ENCODE assay signal across 26 mouse cellular contexts in genomic region chr2:163360858-163361623, GRCm38 (mm10). TPM values are rescaled to one million over a fixed set of nuclear protein-coding genes. Genes with fewer than 3 reads are reported as not detected.
A peak's percentile ranks its signal among the peaks of the same experiment; 100 is the strongest.
DNase-seq lines count a peak whose midpoint lies in the region; ATAC-seq and TF ChIP-seq lines count a peak whose summit lies in the region.
"Had no signal": no experiment of that assay in that cellular context is flagged by ENCODE, and none has a peak within 500 bp of the region (broad histone marks: within the 10 kb centered on the region; RNA-seq: fewer than 3 reads in every experiment).

No protein-coding gene starts in this region.

- no peaks in the 10 kb centered on the region for H3K27me3 ChIP-seq in heart, embryonic 15.5 days
- no peaks in the 10 kb centered on the region for H3K27me3 ChIP-seq in liver, embryonic 15.5 days
- no peaks in the 10 kb centered on the region for H3K27me3 ChIP-seq in midbrain, postnatal 0 days (ENCODE audit: insufficient read depth, low read length)
- H3K27me3 ChIP-seq: forebrain, embryonic 12.5 days; midbrain, embryonic 12.5 days; neural tube, embryonic 15.5 days had no signal

- 0 out of 2 replicates have a peak overlapping the region, but pooled peaks have one; percentile 5 for H3K9ac ChIP-seq in heart, embryonic 15.5 days
- no peak overlapping the region for H3K9ac ChIP-seq in liver, embryonic 15.5 days
- H3K9ac ChIP-seq in midbrain, postnatal 0 days (replicated peaks; ENCODE audit: low read length, poor library complexity, severe bottlenecking): no peak overlapping the region
- H3K9ac ChIP-seq: forebrain, embryonic 12.5 days; midbrain, embryonic 12.5 days; neural tube, embryonic 15.5 days had no signal

- intact Hi-C loops in heart, postnatal 36 days (cut with DNase I): loop anchor here (5.0 kb wide), 1 partner anchor 36 kb away; the partner anchor contains the start of gene Jph2

- peaks cover 84% of the 10 kb centered on the region for H3K4me1 ChIP-seq in heart, embryonic 15.5 days (replicated peaks)
- peaks cover 84% of the 10 kb centered on the region for H3K4me1 ChIP-seq in liver, embryonic 15.5 days (replicated peaks)
- no peaks in the 10 kb centered on the region for H3K4me1 ChIP-seq in midbrain, postnatal 0 days (ENCODE audit: insufficient read depth, low read length)
- H3K4me1 ChIP-seq: forebrain, embryonic 12.5 days; midbrain, embryonic 12.5 days; neural tube, embryonic 15.5 days had no signal

- H3K9me3 ChIP-seq in heart, embryonic 15.5 days (replicated peaks): no peaks in the 10 kb centered on the region
- no peaks in the 10 kb centered on the region for H3K9me3 ChIP-seq in liver, embryonic 15.5 days (replicated peaks)
- no peaks in the 10 kb centered on the region for H3K9me3 ChIP-seq in midbrain, postnatal 0 days (ENCODE audit: low read length)
- H3K9me3 ChIP-seq: forebrain, embryonic 12.5 days; midbrain, embryonic 12.5 days; neural tube, embryonic 15.5 days had no signal

- H3K4me3 ChIP-seq in heart, embryonic 15.5 days: no peak overlapping the region
- H3K4me3 ChIP-seq in liver, embryonic 15.5 days (replicated peaks): no peak overlapping the region
- H3K4me3 ChIP-seq in midbrain, postnatal 0 days (ENCODE audit: low read depth, low read length): no peak overlapping the region
- H3K4me3 ChIP-seq: forebrain, embryonic 12.5 days; left cerebral cortex, adult 2 months; midbrain, embryonic 12.5 days; neural tube, embryonic 15.5 days had no signal

- no peak for ATAC-seq in heart, embryonic 15.5 days (replicated peaks; ENCODE audit: insufficient number of reproducible peaks, insufficient read depth, low FRiP score, low read depth)
- no peak for ATAC-seq in liver, embryonic 15.5 days (ENCODE audit: insufficient read depth)
- ATAC-seq in midbrain, postnatal 0 days (ENCODE audit: low FRiP score): no peak
- ATAC-seq: activated CD4-positive, CD25-positive, alpha-beta regulatory T cell, adult 4 months; CD4-positive, CD25-positive, alpha-beta regulatory T cell, adult 4 months had no signal

- H3K27ac ChIP-seq in heart, embryonic 15.5 days: peak overlapping the region; percentile 97
- peak overlapping the region; percentile 94; the same call in 1 of the 2 replicates for H3K27ac ChIP-seq in liver, embryonic 15.5 days (replicated peaks)
- no peak overlapping the region for H3K27ac ChIP-seq in midbrain, postnatal 0 days (ENCODE audit: low read depth, low read length)
- H3K27ac ChIP-seq: forebrain, embryonic 12.5 days; left cerebral cortex, adult 2 months; midbrain, embryonic 12.5 days; neural tube, embryonic 15.5 days had no signal

- no peak for TF ChIP-seq CTCF in midbrain, postnatal 0 days (IDR thresholded peaks at IDR 0.05)

- 55% methylated on average over 16 of the region's 16 CpGs for WGBS in heart, embryonic 15.5 days
- 82% methylated on average over 16 of the region's 16 CpGs for WGBS in liver, embryonic 15.5 days (ENCODE audit: insufficient replicate concordance)
- 84% methylated on average over 16 of the region's 16 CpGs for WGBS in midbrain, postnatal 0 days

- peaks cover 6% of the 10 kb centered on the region; the same call in 1 of the 2 replicates for H3K36me3 ChIP-seq in heart, embryonic 15.5 days
- no peaks in the 10 kb centered on the region for H3K36me3 ChIP-seq in liver, embryonic 15.5 days (replicated peaks)
- no peaks in the 10 kb centered on the region for H3K36me3 ChIP-seq in midbrain, postnatal 0 days (ENCODE audit: insufficient read depth, low read length)
- H3K36me3 ChIP-seq: forebrain, embryonic 12.5 days; midbrain, embryonic 12.5 days; neural tube, embryonic 15.5 days had no signal

- peak; percentile 98 for DNase-seq in heart, adult 11 months
- no peak for DNase-seq in heart, postnatal 36 days
- DNase-seq in heart, adult 8-10 months (ENCODE audit: low spot score): peak; percentile 44
- DNase-seq in cerebellum, postnatal 25 days: no peak
- DNase-seq in midbrain, postnatal 0 days (ENCODE audit: low spot score): no peak
- DNase-seq: adrenal gland, postnatal 10 days; cerebellum, adult 11 months; cerebellum, postnatal 14 days; gastrocnemius, postnatal 10 days; kidney, adult 2 months; kidney, postnatal 25 days; left cerebral cortex, postnatal 4 days; lung, postnatal 10 days; right cerebral cortex, postnatal 14 days; spleen, adult 18-20 months; thymus, postnatal 25 days had no signal

- H3K4me2 ChIP-seq in heart, embryonic 15.5 days: no peak overlapping the region
- no peak overlapping the region for H3K4me2 ChIP-seq in liver, embryonic 15.5 days
- no peak overlapping the region for H3K4me2 ChIP-seq in midbrain, postnatal 0 days (ENCODE audit: low read depth, low read length, poor library complexity, severe bottlenecking)
- H3K4me2 ChIP-seq: forebrain, embryonic 12.5 days; midbrain, embryonic 12.5 days; neural tube, embryonic 15.5 days had no signal

RNA-seq across cellular contexts. Expression of gene Jph2, which starts 36.8 kb away (rescaled TPM):
- 100 to 1,000 TPM; 323 to 334 TPM for total RNA-seq in heart, postnatal 36 days (2021)
- total RNA-seq in heart, adult 8-10 months (2022): 100 to 1,000 TPM; 423 to 464 (median 433) TPM
- polyA plus RNA-seq in heart, embryonic 15.5 days (2015; fragmentation: Nextera tagmentation; extraction: Ambion mirVana): 41.0 and 47.7 TPM in 2 replicates
- polyA plus RNA-seq in liver, embryonic 15.5 days (2015; fragmentation: Nextera tagmentation; extraction: Ambion mirVana): 0.21 and 0.23 TPM in 2 replicates
- total RNA-seq in midbrain, postnatal 0 days (2014; rRNA removed): 2.3 and 3.5 TPM in 2 replicates
- 1.5 and 2.2 TPM in 2 replicates for polyA plus RNA-seq in midbrain, postnatal 0 days (2015; fragmentation: Nextera tagmentation; extraction: Ambion mirVana)
- total RNA-seq: hematopoietic stem cell, adult 5-6 weeks; megakaryocyte progenitor cell, adult 5-6 weeks had no signal
- polyA plus RNA-seq: activated CD4-positive, CD25-positive, alpha-beta regulatory T cell, adult 4 months; CD4-positive, CD25-positive, alpha-beta regulatory T cell, adult 4 months had no signal

Comparison
In these comparisons a context has a peak if more than half of its experiments do, and no peak if none do; other contexts are left out.
1. DNase-seq: peak in heart, adult 11 months (single experiment) and heart, adult 8-10 months (single experiment); none in heart, postnatal 36 days (0 of 2), cerebellum, postnatal 25 days (0 of 2) and midbrain, postnatal 0 days (single experiment).
2. RNA of gene Jph2, which starts 36.8 kb away (total RNA-seq): 423 to 464 TPM in heart, adult 8-10 months and 323 to 334 TPM in heart, postnatal 36 days; 2.3 to 3.5 TPM in midbrain, postnatal 0 days; every median in the first group is over 10 times any median in the second.